Mouse (Mus musculus): ENCODE results near the gene Ush2a. TPM values are rescaled to one million over a fixed set of nuclear protein-coding genes. Genes with fewer than 3 reads are reported as not detected.

The Ush2a gene
- total and polyA plus RNA-seq, 3 experiments, result under 0.01 to 0.04 TPM; not detected in 1

- TF ChIP-seq POLR2AphosphoS5 (IDR thresholded peaks at IDR 0.05; ENCODE audit: borderline replicate concordance, low read depth, low read length) (no peak), USF2 (IDR thresholded peaks at IDR 0.05; ENCODE audit: borderline replicate concordance in 1 of 2, insufficient read depth in 1 of 2, low read depth in 1 of 2, low read length in 2 of 2) (no peak), TBP (IDR thresholded peaks at IDR 0.05; ENCODE audit: low read depth, low read length) (no peak), MYB (IDR thresholded peaks at IDR 0.05; ENCODE audit: low read depth, low read length) (no peak), POLR2A (IDR thresholded peaks at IDR 0.05; ENCODE audit: control insufficient read depth in 1 of 2, insufficient read depth in 1 of 2, low read depth in 1 of 2, low read length in 2 of 2, poor library complexity in 1 of 2) (no peak), NELFE (IDR thresholded peaks at IDR 0.05; ENCODE audit: low read depth, low read length) (no peak), NRF1 (IDR thresholded peaks at IDR 0.05; ENCODE audit: insufficient read depth, low read depth, low read length, poor library complexity, severe bottlenecking) (no peak), RAD21 (IDR thresholded peaks at IDR 0.05; ENCODE audit: low read depth, low read length) (no peak), TCF12 (IDR thresholded peaks at IDR 0.05; ENCODE audit: low read depth, low read length) (no peak), BHLHE40 (IDR thresholded peaks at IDR 0.05; ENCODE audit: borderline replicate concordance, low read depth, low read length) (no peak), ZKSCAN1 (IDR thresholded peaks at IDR 0.05; ENCODE audit: low read depth, low read length) (no peak), POLR2AphosphoS2 (IDR thresholded peaks at IDR 0.05; ENCODE audit: low read length) (no peak), GATA1 (IDR thresholded peaks at IDR 0.05; ENCODE audit: low read depth, low read length) (no peak), CTCF (IDR thresholded peaks at IDR 0.05 in 2 of 3, conservative IDR thresholded peaks at IDR 0.05 in 1 of 3; ENCODE audit: control insufficient read depth in 1 of 3, insufficient read depth in 1 of 3, low read depth in 2 of 3, low read length in 3 of 3, poor library complexity in 1 of 3, severe bottlenecking in 1 of 3) (no peak), EP300 (IDR thresholded peaks at IDR 0.05; ENCODE audit: low read depth in 1 of 2, low read length in 2 of 2) (no peak), E2F4 (IDR thresholded peaks at IDR 0.05; ENCODE audit: borderline replicate concordance, low read depth, low read length) (no peak), CHD1 (IDR thresholded peaks at IDR 0.05; ENCODE audit: low read depth, low read length) (no peak)
- no peak for DNase-seq (ENCODE audit: low read depth, low spot score)
- Histone ChIP-seq H3K4me1 (ENCODE audit: control insufficient read depth in 1 of 2, insufficient read depth in 2 of 2, low read length in 2 of 2) (no peaks in the 10 kb centered on the region), H3K4me3 (ENCODE audit: control insufficient read depth in 1 of 2, insufficient read depth in 1 of 2, low read depth in 2 of 2, low read length in 2 of 2) (no peak overlapping the region), H3K9ac (ENCODE audit: control insufficient read depth, low read depth, low read length, poor library complexity, severe bottlenecking) (no peak overlapping the region), H3K27ac (ENCODE audit: control insufficient read depth, low read depth, low read length) (no peak overlapping the region), H3K79me2 (ENCODE audit: control insufficient read depth, insufficient read depth, low read length, poor library complexity) (no peaks in the 10 kb centered on the region), H3K27me3 (ENCODE audit: control insufficient read depth in 1 of 2, insufficient read depth in 2 of 2, low read length in 2 of 2) (no peaks in the 10 kb centered on the region), H3K9me3 (replicated peaks; ENCODE audit: insufficient read depth, low read length) (no peaks in the 10 kb centered on the region), H3K36me3 (ENCODE audit: control insufficient read depth in 1 of 2, insufficient read depth in 2 of 2, low read length in 2 of 2) (no peaks in the 10 kb centered on the region)
Measured at GRCm38 (mm10) chr1:188910656-188911055, 648.8 kb downstream of the Ush2a start.

- H3K4me3 ChIP-seq (ENCODE audit: control insufficient read depth in 1 of 2, insufficient read depth in 1 of 2, low read depth in 2 of 2, low read length in 2 of 2), result no peak overlapping the region
- no peak overlapping the region for H3K9ac ChIP-seq (ENCODE audit: control insufficient read depth, low read depth, low read length, poor library complexity, severe bottlenecking)
- DNase-seq (ENCODE audit: low read depth, low spot score), result no peak
- TF ChIP-seq HCFC1 (IDR thresholded peaks at IDR 0.05; ENCODE audit: low read depth, low read length), result no peak
- no peak for TF ChIP-seq TAL1 (IDR thresholded peaks at IDR 0.05; ENCODE audit: low read length)
- TF ChIP-seq EP300 (IDR thresholded peaks at IDR 0.05; ENCODE audit: low read depth in 1 of 2, low read length in 2 of 2), result no peak
- no peak for TF ChIP-seq GATA1 (IDR thresholded peaks at IDR 0.05; ENCODE audit: low read depth, low read length)
- H3K79me2 ChIP-seq (ENCODE audit: control insufficient read depth, insufficient read depth, low read length, poor library complexity), result no peaks in the 10 kb centered on the region
- H3K9me3 ChIP-seq (replicated peaks; ENCODE audit: insufficient read depth, low read length), result no peaks in the 10 kb centered on the region
- no peaks in the 10 kb centered on the region for H3K36me3 ChIP-seq (ENCODE audit: control insufficient read depth in 1 of 2, insufficient read depth in 2 of 2, low read length in 2 of 2)
- H3K27ac ChIP-seq (ENCODE audit: control insufficient read depth, low read depth, low read length), result no peak overlapping the region
- no peaks in the 10 kb centered on the region for H3K4me1 ChIP-seq (ENCODE audit: control insufficient read depth in 1 of 2, insufficient read depth in 2 of 2, low read length in 2 of 2)
- no peaks in the 10 kb centered on the region for H3K27me3 ChIP-seq (ENCODE audit: control insufficient read depth in 1 of 2, insufficient read depth in 2 of 2, low read length in 2 of 2)
Measured at GRCm38 (mm10) chr1:188919946-188920345, 658.1 kb downstream of the Ush2a start.

All from MEL (cell line).